Mouse (Mus musculus): ENCODE data around the gene Fam13a.

Gene Fam13a

GRCm38 (mm10) chr6:59004630-59005029 lies 19.7 kb downstream of the Fam13a start:
- in situ Hi-C loops (cut with MboI, MseI): no loop called here

- in situ Hi-C loops (cut with MboI, MseI): no loop called here
These were observed 25.3 kb downstream of the Fam13a start for GRCm38 (mm10) chr6:58999044-58999453.

GRCm38 (mm10) chr6:58998528-58998927 lies 25.8 kb downstream of the Fam13a start:
- in situ Hi-C loops (cut with MboI, MseI): no loop called here

GRCm38 (mm10) chr6:58989149-58989548 lies 35.2 kb downstream of the Fam13a start:
- in situ Hi-C loops (cut with MboI, MseI): no loop called here

GRCm38 (mm10) chr6:58988706-58989105 lies 35.6 kb downstream of the Fam13a start:
- in situ Hi-C loops (cut with MboI, MseI): no loop called here

- in situ Hi-C loops (cut with MboI, MseI): no loop called here
These were observed 37.2 kb downstream of the Fam13a start for GRCm38 (mm10) chr6:58987166-58987565.

GRCm38 (mm10) chr6:58985186-58985585 lies 39.2 kb downstream of the Fam13a start:
- in situ Hi-C loops (cut with MboI, MseI): no loop called here

GRCm38 (mm10) chr6:58975249-58975648 lies 49.1 kb downstream of the Fam13a start:
- in situ Hi-C loops (cut with MboI, MseI): no loop called here

- in situ Hi-C loops (cut with MboI, MseI): no loop called here
These were observed 49.9 kb downstream of the Fam13a start for GRCm38 (mm10) chr6:58974428-58974827.

GRCm38 (mm10) chr6:58972873-58973272 lies 51.5 kb downstream of the Fam13a start:
- in situ Hi-C loops (cut with MboI, MseI): no loop called here

- in situ Hi-C loops (cut with MboI, MseI): no loop called here
These were observed 56.1 kb downstream of the Fam13a start for GRCm38 (mm10) chr6:58968272-58968671.

- in situ Hi-C loops (cut with MboI, MseI): no loop called here
These were observed 59.1 kb downstream of the Fam13a start for GRCm38 (mm10) chr6:58965071-58965831.

GRCm38 (mm10) chr6:58964565-58964964 lies 59.8 kb downstream of the Fam13a start:
- in situ Hi-C loops (cut with MboI, MseI): no loop called here

- in situ Hi-C loops (cut with MboI, MseI): no loop called here
These were observed 60.3 kb downstream of the Fam13a start for GRCm38 (mm10) chr6:58964091-58964490.

GRCm38 (mm10) chr6:58962691-58963090 lies 61.7 kb downstream of the Fam13a start:
- in situ Hi-C loops (cut with MboI, MseI): no loop called here

GRCm38 (mm10) chr6:58960523-58960922 lies 63.8 kb downstream of the Fam13a start:
- in situ Hi-C loops (cut with MboI, MseI): no loop called here

GRCm38 (mm10) chr6:58951128-58951992 lies 73.0 kb downstream of the Fam13a start:
- in situ Hi-C loops (cut with MboI, MseI): no loop called here

- in situ Hi-C loops (cut with MboI, MseI): no loop called here
These were observed 73.9 kb downstream of the Fam13a start for GRCm38 (mm10) chr6:58950410-58950809.

GRCm38 (mm10) chr6:58946840-58947239 lies 77.5 kb downstream of the Fam13a start:
- in situ Hi-C loops (cut with MboI, MseI): no loop called here

GRCm38 (mm10) chr6:58946246-58946645 lies 78.1 kb downstream of the Fam13a start:
- in situ Hi-C loops (cut with MboI, MseI): no loop called here

GRCm38 (mm10) chr6:58943958-58944357 lies 80.4 kb downstream of the Fam13a start:
- in situ Hi-C loops (cut with MboI, MseI): no loop called here

GRCm38 (mm10) chr6:58942276-58942675 lies 82.1 kb downstream of the Fam13a start:
- in situ Hi-C loops (cut with MboI, MseI): no loop called here

GRCm38 (mm10) chr6:58937726-58938125 lies 86.6 kb downstream of the Fam13a start:
- in situ Hi-C loops (cut with MboI, MseI): no loop called here

Data from T-helper 1 cell (primary cell).